Mouse (Mus musculus): Measurements from ENCODE around the gene Erc1. TPM values are rescaled to one million over a fixed set of nuclear protein-coding genes. Genes with fewer than 3 reads are reported as not detected.

Erc1 gene
- polyA plus RNA-seq, 1 experiment = 8.4 TPM

GRCm38 (mm10) chr6:119642718-119643117 is 205.2 kb downstream of the Erc1 start:
- Histone ChIP-seq H3ac (ENCODE audit: control insufficient read depth, insufficient read length) (no peak overlapping the region), H3K4me3 (no peak overlapping the region), H3K4me2 (ENCODE audit: low read depth) (no peak overlapping the region), H3K27me3 (ENCODE audit: control insufficient read depth, insufficient read depth, insufficient read length) (no peaks in the 10 kb centered on the region), H3K36me3 (ENCODE audit: control insufficient read depth, insufficient read depth) (no peaks in the 10 kb centered on the region), H3K79me2 (ENCODE audit: control insufficient read depth, insufficient read depth) (no peaks in the 10 kb centered on the region)
- TF ChIP-seq TCF12 (IDR thresholded peaks at IDR 0.05; ENCODE audit: insufficient read depth, poor library complexity, severe bottlenecking) (no peak), POLR2A (IDR thresholded peaks at IDR 0.05; ENCODE audit: insufficient read length, low read depth) (no peak), POLR2AphosphoS2 (IDR thresholded peaks at IDR 0.05; ENCODE audit: insufficient read length, low read depth) (no peak), REST (IDR thresholded peaks at IDR 0.05; ENCODE audit: insufficient read depth, insufficient read length) (no peak), TCF3 (IDR thresholded peaks at IDR 0.05; ENCODE audit: insufficient read length, low read depth) (no peak), SRF (IDR thresholded peaks at IDR 0.05; ENCODE audit: control insufficient read depth, insufficient read length, low read depth) (no peak), MYOG (IDR thresholded peaks at IDR 0.05; ENCODE audit: control insufficient read depth in 1 of 3, insufficient read depth in 1 of 3, insufficient read length in 2 of 3, low read depth in 2 of 3) (no peak), CEBPB (IDR thresholded peaks at IDR 0.05; ENCODE audit: insufficient read depth, poor library complexity, severe bottlenecking) (no peak), MAX (IDR thresholded peaks at IDR 0.05; ENCODE audit: low read depth) (no peak), E2F4 (IDR thresholded peaks at IDR 0.05; ENCODE audit: insufficient read depth) (no peak), MYOD1 (IDR thresholded peaks at IDR 0.05; ENCODE audit: control insufficient read depth in 1 of 3, insufficient read length in 2 of 3, low read depth in 2 of 3) (no peak), USF1 (IDR thresholded peaks at IDR 0.05; ENCODE audit: low read depth) (no peak)

DNA sequence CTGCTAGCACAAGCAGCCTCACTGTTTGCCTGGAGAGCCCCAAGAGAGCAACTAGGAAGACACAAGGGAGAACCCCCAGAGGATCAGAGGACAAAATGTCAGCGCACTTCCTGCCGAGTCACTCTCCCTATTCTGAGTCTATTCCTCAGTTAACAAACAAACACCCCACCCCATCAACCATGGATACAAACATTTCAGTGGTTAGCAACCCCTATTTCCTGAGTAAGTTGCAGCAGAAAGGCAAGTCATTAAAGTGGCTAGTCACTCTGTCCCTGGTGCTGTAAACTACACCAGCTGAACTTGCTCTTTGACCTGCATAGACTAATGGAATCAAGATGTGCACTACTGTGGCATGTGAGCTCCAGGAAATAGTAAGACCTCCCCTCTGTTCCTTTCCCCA is 212.3 kb downstream of the Erc1 start:
- Histone ChIP-seq H3ac (ENCODE audit: control insufficient read depth, insufficient read length) (no peak overlapping the region), H3K4me2 (ENCODE audit: low read depth) (no peak overlapping the region), H3K27me3 (ENCODE audit: control insufficient read depth, insufficient read depth, insufficient read length) (no peaks in the 10 kb centered on the region), H3K4me3 (no peak overlapping the region), H3K36me3 (ENCODE audit: control insufficient read depth, insufficient read depth) (no peaks in the 10 kb centered on the region), H3K79me2 (ENCODE audit: control insufficient read depth, insufficient read depth) (no peaks in the 10 kb centered on the region)
- TF ChIP-seq MYOD1 (IDR thresholded peaks at IDR 0.05; ENCODE audit: control insufficient read depth in 1 of 3, insufficient read length in 2 of 3, low read depth in 2 of 3) = no peak
- no peak for TF ChIP-seq E2F4 (IDR thresholded peaks at IDR 0.05; ENCODE audit: insufficient read depth)
- no peak for TF ChIP-seq POLR2AphosphoS2 (IDR thresholded peaks at IDR 0.05; ENCODE audit: insufficient read length, low read depth)
- no peak for TF ChIP-seq USF1 (IDR thresholded peaks at IDR 0.05; ENCODE audit: low read depth)
- no peak for TF ChIP-seq POLR2A (IDR thresholded peaks at IDR 0.05; ENCODE audit: insufficient read length, low read depth)
- TF ChIP-seq MYOG (IDR thresholded peaks at IDR 0.05; ENCODE audit: control insufficient read depth in 1 of 3, insufficient read depth in 1 of 3, insufficient read length in 2 of 3, low read depth in 2 of 3) = no peak
- no peak for TF ChIP-seq TCF3 (IDR thresholded peaks at IDR 0.05; ENCODE audit: insufficient read length, low read depth)
- TF ChIP-seq TCF12 (IDR thresholded peaks at IDR 0.05; ENCODE audit: insufficient read depth, poor library complexity, severe bottlenecking) = no peak
- no peak for TF ChIP-seq REST (IDR thresholded peaks at IDR 0.05; ENCODE audit: insufficient read depth, insufficient read length)
- TF ChIP-seq CEBPB (IDR thresholded peaks at IDR 0.05; ENCODE audit: insufficient read depth, poor library complexity, severe bottlenecking) = no peak
- TF ChIP-seq MAX (IDR thresholded peaks at IDR 0.05; ENCODE audit: low read depth) = no peak
- TF ChIP-seq SRF (IDR thresholded peaks at IDR 0.05; ENCODE audit: control insufficient read depth, insufficient read length, low read depth) = no peak

GRCm38 (mm10) chr6:119630622-119631021 is 217.3 kb downstream of the Erc1 start:
- Histone ChIP-seq H3K4me2 (ENCODE audit: low read depth) (no peak overlapping the region), H3ac (ENCODE audit: control insufficient read depth, insufficient read length) (no peak overlapping the region), H3K79me2 (ENCODE audit: control insufficient read depth, insufficient read depth) (no peaks in the 10 kb centered on the region), H3K27me3 (ENCODE audit: control insufficient read depth, insufficient read depth, insufficient read length) (no peaks in the 10 kb centered on the region), H3K36me3 (ENCODE audit: control insufficient read depth, insufficient read depth) (no peaks in the 10 kb centered on the region), H3K4me3 (no peak overlapping the region)
- TF ChIP-seq MYOG (IDR thresholded peaks at IDR 0.05; ENCODE audit: control insufficient read depth in 1 of 3, insufficient read depth in 1 of 3, insufficient read length in 2 of 3, low read depth in 2 of 3) = no peak
- no peak for TF ChIP-seq TCF12 (IDR thresholded peaks at IDR 0.05; ENCODE audit: insufficient read depth, poor library complexity, severe bottlenecking)
- TF ChIP-seq USF1 (IDR thresholded peaks at IDR 0.05; ENCODE audit: low read depth) = no peak
- no peak for TF ChIP-seq MAX (IDR thresholded peaks at IDR 0.05; ENCODE audit: low read depth)
- no peak for TF ChIP-seq CEBPB (IDR thresholded peaks at IDR 0.05; ENCODE audit: insufficient read depth, poor library complexity, severe bottlenecking)
- no peak for TF ChIP-seq POLR2AphosphoS2 (IDR thresholded peaks at IDR 0.05; ENCODE audit: insufficient read length, low read depth)
- TF ChIP-seq MYOD1 (IDR thresholded peaks at IDR 0.05; ENCODE audit: control insufficient read depth in 1 of 3, insufficient read length in 2 of 3, low read depth in 2 of 3) = no peak
- TF ChIP-seq SRF (IDR thresholded peaks at IDR 0.05; ENCODE audit: control insufficient read depth, insufficient read length, low read depth) = no peak
- no peak for TF ChIP-seq TCF3 (IDR thresholded peaks at IDR 0.05; ENCODE audit: insufficient read length, low read depth)
- no peak for TF ChIP-seq POLR2A (IDR thresholded peaks at IDR 0.05; ENCODE audit: insufficient read length, low read depth)
- TF ChIP-seq REST (IDR thresholded peaks at IDR 0.05; ENCODE audit: insufficient read depth, insufficient read length) = no peak
- TF ChIP-seq E2F4 (IDR thresholded peaks at IDR 0.05; ENCODE audit: insufficient read depth) = no peak

DNA sequence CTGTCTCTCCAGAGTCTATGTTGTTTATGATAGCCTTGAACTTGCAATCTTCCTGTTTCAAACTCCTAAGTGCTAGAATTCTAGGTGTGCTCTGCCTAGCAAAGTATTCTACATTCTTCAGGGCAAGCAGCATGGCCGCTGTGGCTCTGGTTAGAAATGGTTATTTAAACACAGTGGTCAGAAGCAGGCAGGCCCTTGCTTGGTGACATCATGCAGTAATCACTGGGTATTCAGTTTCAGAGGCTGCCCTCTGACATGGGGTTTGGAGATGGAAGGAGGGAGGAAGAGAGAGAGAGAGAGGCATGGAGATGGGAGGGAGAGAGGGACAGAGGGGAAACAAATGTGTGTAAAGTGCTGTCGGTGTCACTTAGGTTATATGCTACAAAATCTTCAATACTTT is 246.6 kb downstream of the Erc1 start:
- Histone ChIP-seq H3K4me3 (no peak overlapping the region), H3K4me2 (ENCODE audit: low read depth) (no peak overlapping the region), H3K27me3 (ENCODE audit: control insufficient read depth, insufficient read depth, insufficient read length) (no peaks in the 10 kb centered on the region), H3K36me3 (ENCODE audit: control insufficient read depth, insufficient read depth) (no peaks in the 10 kb centered on the region), H3ac (ENCODE audit: control insufficient read depth, insufficient read length) (no peak overlapping the region), H3K79me2 (ENCODE audit: control insufficient read depth, insufficient read depth) (no peaks in the 10 kb centered on the region)
- TF ChIP-seq POLR2AphosphoS2 (IDR thresholded peaks at IDR 0.05; ENCODE audit: insufficient read length, low read depth) (no peak), TCF12 (IDR thresholded peaks at IDR 0.05; ENCODE audit: insufficient read depth, poor library complexity, severe bottlenecking) (no peak), SRF (IDR thresholded peaks at IDR 0.05; ENCODE audit: control insufficient read depth, insufficient read length, low read depth) (no peak), MAX (IDR thresholded peaks at IDR 0.05; ENCODE audit: low read depth) (no peak), REST (IDR thresholded peaks at IDR 0.05; ENCODE audit: insufficient read depth, insufficient read length) (no peak), MYOG (IDR thresholded peaks at IDR 0.05; ENCODE audit: control insufficient read depth in 1 of 3, insufficient read depth in 1 of 3, insufficient read length in 2 of 3, low read depth in 2 of 3) (no peak), MYOD1 (IDR thresholded peaks at IDR 0.05; ENCODE audit: control insufficient read depth in 1 of 3, insufficient read length in 2 of 3, low read depth in 2 of 3) (no peak), CEBPB (IDR thresholded peaks at IDR 0.05; ENCODE audit: insufficient read depth, poor library complexity, severe bottlenecking) (no peak), E2F4 (IDR thresholded peaks at IDR 0.05; ENCODE audit: insufficient read depth) (no peak), USF1 (IDR thresholded peaks at IDR 0.05; ENCODE audit: low read depth) (no peak), POLR2A (IDR thresholded peaks at IDR 0.05; ENCODE audit: insufficient read length, low read depth) (no peak), TCF3 (IDR thresholded peaks at IDR 0.05; ENCODE audit: insufficient read length, low read depth) (no peak)
